7 mouse cellular contexts compared by ENCODE assay signal in genomic region chr19:7495221-7496038, GRCm38 (mm10). TPM values are rescaled to one million over a fixed set of nuclear protein-coding genes. Genes with fewer than 3 reads are reported as not detected.
DNase-seq lines count a peak whose midpoint lies in the region; ATAC-seq and TF ChIP-seq lines count a peak whose summit lies in the region.

No protein-coding gene starts in this region.

- H3K27me3 ChIP-seq in testis, adult 2 months (ENCODE audit: control insufficient read depth, insufficient read depth, low read length): no peaks in the 10 kb centered on the region
- no peaks in the 10 kb centered on the region for H3K27me3 ChIP-seq in embryonic facial prominence, embryonic 10.5 days (replicated peaks; ENCODE audit: low read depth, poor library complexity, severe bottlenecking)
- H3K27me3 ChIP-seq in intestine, embryonic 15.5 days (replicated peaks): no peaks in the 10 kb centered on the region
- H3K27me3 ChIP-seq in neural tube, embryonic 13.5 days: no peaks in the 10 kb centered on the region

- no peak for TF ChIP-seq POLR2A in testis, adult 2 months (IDR thresholded peaks at IDR 0.05; ENCODE audit: control insufficient read depth, low read depth, low read length)

- peaks cover 2% of the 10 kb centered on the region; the same call in 1 of the 2 replicates for H3K4me1 ChIP-seq in testis, adult 2 months (ENCODE audit: control insufficient read depth, insufficient read depth, low read length)
- peaks cover 12% of the 10 kb centered on the region for H3K4me1 ChIP-seq in embryonic facial prominence, embryonic 10.5 days
- H3K4me1 ChIP-seq in intestine, embryonic 15.5 days (replicated peaks): no peaks in the 10 kb centered on the region
- peaks cover 9% of the 10 kb centered on the region for H3K4me1 ChIP-seq in neural tube, embryonic 13.5 days (replicated peaks)

- no peak for ATAC-seq in intestine, embryonic 15.5 days
- ATAC-seq in neural tube, embryonic 13.5 days (ENCODE audit: low read depth): no peak

- H3K36me3 ChIP-seq in testis, adult 2 months (ENCODE audit: control insufficient read depth, insufficient read depth, low read length): no peaks in the 10 kb centered on the region
- no peaks in the 10 kb centered on the region for H3K36me3 ChIP-seq in embryonic facial prominence, embryonic 10.5 days (replicated peaks)
- no peaks in the 10 kb centered on the region for H3K36me3 ChIP-seq in intestine, embryonic 15.5 days
- H3K36me3 ChIP-seq in neural tube, embryonic 13.5 days: no peaks in the 10 kb centered on the region

- H3K27ac ChIP-seq in testis, adult 2 months (ENCODE audit: control insufficient read depth, insufficient read depth, low read depth, low read length): peak overlapping the region; percentile 8; the same call in 1 of the 2 replicates
- 0 out of 2 replicates have a peak overlapping the region, but pooled peaks have one; percentile 97 for H3K27ac ChIP-seq in embryonic facial prominence, embryonic 10.5 days (replicated peaks)
- no peak overlapping the region for H3K27ac ChIP-seq in intestine, embryonic 15.5 days
- H3K27ac ChIP-seq in neural tube, embryonic 13.5 days (replicated peaks): peak overlapping the region; percentile 99

- H3K4me3 ChIP-seq in testis, adult 2 months (ENCODE audit: control insufficient read depth, low read depth, low read length): peak overlapping the region; percentile 87
- peak overlapping the region; percentile 80 for H3K4me3 ChIP-seq in embryonic facial prominence, embryonic 10.5 days
- peak overlapping the region; percentile 59 for H3K4me3 ChIP-seq in intestine, embryonic 15.5 days (replicated peaks)
- peak overlapping the region; percentile 80 for H3K4me3 ChIP-seq in neural tube, embryonic 13.5 days

- H3K9me3 ChIP-seq in embryonic facial prominence, embryonic 10.5 days: no peaks in the 10 kb centered on the region
- no peaks in the 10 kb centered on the region for H3K9me3 ChIP-seq in intestine, embryonic 15.5 days
- no peaks in the 10 kb centered on the region for H3K9me3 ChIP-seq in neural tube, embryonic 13.5 days

- peak overlapping the region; percentile 70 for H3K4me2 ChIP-seq in intestine, embryonic 15.5 days (replicated peaks)
- peak overlapping the region; percentile 66 for H3K4me2 ChIP-seq in neural tube, embryonic 13.5 days

- 52% methylated on average over 14 of the region's 14 CpGs for WGBS in embryonic facial prominence, embryonic 10.5 days
- WGBS in intestine, embryonic 15.5 days: 41% methylated on average over 14 of the region's 14 CpGs
- 47% methylated on average over 14 of the region's 14 CpGs for WGBS in neural tube, embryonic 13.5 days

- TF ChIP-seq CTCF in testis, adult 2 months (IDR thresholded peaks at IDR 0.05; ENCODE audit: control insufficient read depth, insufficient read depth, insufficient replicate concordance, low read depth, low read length): no peak

- DNase-seq in testis, postnatal 10 days (ENCODE audit: low spot score): no peak
- DNase-seq in embryonic facial prominence, embryonic 10.5 days (ENCODE audit: low spot score): no peak
- no peak for DNase-seq in thymus, postnatal 0 days (ENCODE audit: low spot score)
- DNase-seq in spleen, adult 12 weeks (ENCODE audit: low spot score): no peak

- peak overlapping the region; percentile 75; the same call in 1 of the 2 replicates for H3K9ac ChIP-seq in intestine, embryonic 15.5 days
- peak overlapping the region; percentile 93 for H3K9ac ChIP-seq in neural tube, embryonic 13.5 days

RNA-seq across cellular contexts. Expression of gene Atl3, which starts 1.6 kb away (rescaled TPM):
- 188 and 193 TPM in 2 replicates for polyA plus RNA-seq in testis, adult 2 months (2012; rRNA removed)
- 6.4 and 8.5 TPM in 2 replicates for polyA plus RNA-seq in embryonic facial prominence, embryonic 10.5 days (2016; fragmentation: Nextera tagmentation; extraction: Ambion mirVana)
- polyA plus RNA-seq in intestine, embryonic 15.5 days (2015; fragmentation: Nextera tagmentation; extraction: Ambion mirVana): 10.9 and 11.6 TPM in 2 replicates
- polyA plus RNA-seq in neural tube, embryonic 13.5 days (2015; fragmentation: Nextera tagmentation; extraction: Ambion mirVana): 6.8 and 6.9 TPM in 2 replicates
- polyA plus RNA-seq in thymus, postnatal 0 days (2015; fragmentation: Nextera tagmentation; extraction: Ambion mirVana): 14.0 and 14.6 TPM in 2 replicates

RNA-seq across cellular contexts. Expression of gene Rtn3, which starts 12.3 kb away (rescaled TPM):
- 70.5 and 88.7 TPM in 2 replicates for polyA plus RNA-seq in testis, adult 2 months (2012; rRNA removed)
- polyA plus RNA-seq in embryonic facial prominence, embryonic 10.5 days (2016; fragmentation: Nextera tagmentation; extraction: Ambion mirVana): 145 and 153 TPM in 2 replicates
- 140 and 143 TPM in 2 replicates for polyA plus RNA-seq in intestine, embryonic 15.5 days (2015; fragmentation: Nextera tagmentation; extraction: Ambion mirVana)
- polyA plus RNA-seq in neural tube, embryonic 13.5 days (2015; fragmentation: Nextera tagmentation; extraction: Ambion mirVana): 518 and 529 TPM in 2 replicates
- polyA plus RNA-seq in thymus, postnatal 0 days (2015; fragmentation: Nextera tagmentation; extraction: Ambion mirVana): 192 and 207 TPM in 2 replicates

Comparison
In these comparisons a context has a peak if more than half of its experiments do, and no peak if none do; other contexts are left out.
1. RNA of gene Atl3, which starts 1.6 kb away (polyA plus RNA-seq): 188 to 193 TPM in testis, adult 2 months; 14.0 to 14.6 TPM in thymus, postnatal 0 days, 10.9 to 11.6 TPM in intestine, embryonic 15.5 days, 6.4 to 8.5 TPM in embryonic facial prominence, embryonic 10.5 days and 6.8 to 6.9 TPM in neural tube, embryonic 13.5 days; every median in the first group is over 10 times any median in the second.
2. Peak in every context shown above with its lines, with median percentiles within 50 percentile points of each other: H3K4me3 ChIP-seq.